Mouse (Mus musculus): ENCODE data around the gene Tmppe. TPM values are rescaled to one million over a fixed set of nuclear protein-coding genes. Genes with fewer than 3 reads are reported as not detected.

Tmppe gene
- polyA plus RNA-seq (2014; fragmentation: Illumina TruSeq; extraction: RNeasy Lipid Tissue Mini Kit (QIAGEN cat#74804); ENCODE audit: low read depth, low replicate concordance) = 2.0 TPM

DNA sequence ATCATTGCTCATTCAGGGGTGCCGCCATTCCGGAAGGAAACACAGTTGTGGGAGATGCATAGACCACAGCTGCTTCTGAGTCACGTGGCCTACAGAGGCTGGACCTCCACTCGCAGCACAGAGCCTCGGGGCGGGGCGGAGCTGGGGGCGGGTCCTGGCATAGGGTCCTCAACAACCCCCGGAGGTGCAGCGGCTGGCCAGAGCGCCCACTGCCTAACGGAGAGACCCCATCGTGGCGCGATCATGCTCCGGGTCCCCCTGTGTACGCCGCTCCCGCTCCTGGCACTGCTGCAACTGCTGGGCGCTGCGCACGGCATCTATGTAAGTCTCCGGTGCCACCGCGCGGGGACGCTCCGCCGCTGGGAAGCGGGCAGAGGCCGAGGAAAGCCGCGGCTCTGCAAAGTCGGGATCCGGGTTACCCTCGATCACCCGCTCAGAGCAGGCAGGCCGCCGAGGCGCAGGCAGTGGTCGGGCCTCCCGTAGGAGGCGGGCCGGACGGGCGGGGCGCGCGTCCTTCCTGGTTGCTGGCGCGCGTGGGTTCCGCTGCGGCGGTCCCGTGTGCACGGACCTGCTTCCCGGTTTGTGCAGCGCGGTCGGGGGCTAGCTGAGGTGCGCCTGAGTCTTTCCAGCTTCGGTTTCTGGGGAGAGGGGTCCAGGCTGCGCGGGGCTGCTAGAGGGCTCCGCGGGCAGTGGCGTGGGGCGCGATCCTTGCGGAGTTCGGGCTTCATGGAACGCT, at the start of gene Tmppe, which contains the start of gene Glb1:
Tmppe (plus strand) TSS at position 157 of the 736 bp plus-strand sequence.
Glb1 (plus strand) TSS at position 128 of the 736 bp plus-strand sequence.

DNA sequence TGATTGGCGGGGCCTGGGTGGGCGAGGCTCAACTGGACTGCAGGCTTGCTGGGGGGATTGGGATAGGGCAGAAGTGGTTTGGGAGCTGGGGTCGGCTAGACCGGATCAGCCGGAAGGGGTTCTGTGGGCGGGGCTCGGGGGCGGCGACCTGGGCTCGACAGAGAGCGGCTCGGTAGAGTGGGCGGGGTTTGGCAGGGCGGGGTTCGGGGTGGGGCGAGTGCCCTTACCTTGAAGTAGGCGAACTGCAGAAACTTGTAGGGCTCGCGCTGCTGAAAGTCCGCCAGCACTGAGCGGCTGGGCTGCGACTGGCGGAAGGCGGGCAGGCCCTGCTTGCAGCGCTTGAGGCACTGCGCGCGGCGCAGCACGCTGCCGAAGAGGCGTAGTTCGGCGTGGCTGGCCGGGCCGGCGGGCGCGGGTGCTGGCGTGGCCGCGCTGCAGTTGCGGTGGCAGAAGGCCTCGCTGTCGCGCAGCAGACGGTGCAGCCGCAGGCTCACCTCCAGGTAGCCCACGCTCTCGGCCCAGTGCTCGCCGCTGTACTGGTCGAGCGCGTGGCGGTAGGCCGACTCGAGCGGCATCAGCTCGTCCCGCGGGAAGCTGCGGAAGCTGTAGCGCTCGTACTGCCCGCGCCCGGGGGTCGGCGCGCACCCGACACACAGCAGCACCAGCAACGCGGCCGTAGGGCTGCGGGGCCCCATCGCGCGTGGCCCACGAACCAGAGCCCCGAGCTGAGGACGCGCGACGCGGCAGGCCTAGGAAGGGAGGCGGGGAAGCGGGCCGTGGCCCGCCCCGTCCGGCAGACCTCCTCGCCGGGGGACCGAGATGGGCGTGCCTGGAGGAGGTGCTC, 10.8 kb upstream of the Tmppe start, which contains the start of gene Crtap:
Crtap (minus strand) TSS at position 771 of the 844 bp plus-strand sequence.

Other genes with a start within 250 kb of the Tmppe start
- not detected for gene Bcl2a1c, start 71.0 kb upstream of the Tmppe start, polyA plus RNA-seq (2014; fragmentation: Illumina TruSeq; extraction: RNeasy Lipid Tissue Mini Kit (QIAGEN cat#74804); ENCODE audit: low read depth, low replicate concordance)
- gene Crtap, start 10.4 kb upstream of the Tmppe start, polyA plus RNA-seq (2014; fragmentation: Illumina TruSeq; extraction: RNeasy Lipid Tissue Mini Kit (QIAGEN cat#74804); ENCODE audit: low read depth, low replicate concordance) = 48.0 TPM
- 25.7 TPM for gene Glb1, start within 50 bp of the Tmppe start, polyA plus RNA-seq (2014; fragmentation: Illumina TruSeq; extraction: RNeasy Lipid Tissue Mini Kit (QIAGEN cat#74804); ENCODE audit: low read depth, low replicate concordance)
- gene Ccr4, start 103.8 kb downstream of the Tmppe start, polyA plus RNA-seq (2014; fragmentation: Illumina TruSeq; extraction: RNeasy Lipid Tissue Mini Kit (QIAGEN cat#74804); ENCODE audit: low read depth, low replicate concordance) = not detected
- not detected for gene C130032M10Rik, start 114.6 kb downstream of the Tmppe start, polyA plus RNA-seq (2014; fragmentation: Illumina TruSeq; extraction: RNeasy Lipid Tissue Mini Kit (QIAGEN cat#74804); ENCODE audit: low read depth, low replicate concordance)
- not detected for gene Trim71, start 163.3 kb downstream of the Tmppe start, polyA plus RNA-seq (2014; fragmentation: Illumina TruSeq; extraction: RNeasy Lipid Tissue Mini Kit (QIAGEN cat#74804); ENCODE audit: low read depth, low replicate concordance)
- gene Cnot10, start 239.1 kb downstream of the Tmppe start, polyA plus RNA-seq (2014; fragmentation: Illumina TruSeq; extraction: RNeasy Lipid Tissue Mini Kit (QIAGEN cat#74804); ENCODE audit: low read depth, low replicate concordance) = 32.7 TPM

Data from kidney, adult 10 weeks (tissue).